ENCODE assay signal across 16 mouse cellular contexts in genomic region chr10:77289559-77289958, GRCm38 (mm10). TPM values are rescaled to one million over a fixed set of nuclear protein-coding genes. Genes with fewer than 3 reads are reported as not detected.
DNase-seq lines count a peak whose midpoint lies in the region; ATAC-seq and TF ChIP-seq lines count a peak whose summit lies in the region.
"Had no signal": no experiment of that assay in that cellular context is flagged by ENCODE, and none has a peak within 500 bp of the region (broad histone marks: within the 10 kb centered on the region; RNA-seq: fewer than 3 reads in every experiment).

No protein-coding gene starts in this region.

- TF ChIP-seq POLR2A in heart, adult 2 months (IDR thresholded peaks at IDR 0.05; ENCODE audit: insufficient read depth, low read depth, low read length): no peak

- TF ChIP-seq CTCF in heart, adult 2 months (IDR thresholded peaks at IDR 0.05): 0 out of 2 replicates have a peak, but pooled peaks have one; percentile 4
- peak; percentile 3; the same call in 1 of the 2 replicates for TF ChIP-seq CTCF in midbrain, postnatal 0 days (IDR thresholded peaks at IDR 0.05)

- DNase-seq in heart, adult 2 months: no peak
- no peak for DNase-seq in heart, postnatal 25 days (ENCODE audit: low spot score)
- DNase-seq in hindbrain, embryonic 11.5 days (ENCODE audit: low spot score): no peak
- no peak for DNase-seq in midbrain, postnatal 0 days (ENCODE audit: low spot score)
- DNase-seq in lung, postnatal 4 days: no peak
- DNase-seq: adrenal gland, adult 8-10 months; adrenal gland, postnatal 36 days; cerebellum, adult 2 months; cerebellum, postnatal 10 days; forebrain, postnatal 0 days; gastrocnemius, postnatal 14 days had no signal

- no peaks in the 10 kb centered on the region for H3K4me1 ChIP-seq in heart, adult 2 months (ENCODE audit: control insufficient read depth, insufficient read depth, low read length)
- H3K4me1 ChIP-seq in hindbrain, embryonic 15.5 days (replicated peaks): no peaks in the 10 kb centered on the region
- no peaks in the 10 kb centered on the region for H3K4me1 ChIP-seq in hindbrain, embryonic 11.5 days (replicated peaks; ENCODE audit: control insufficient read depth, insufficient read depth, low read length)
- 0 out of 2 replicates have a peak, but pooled peaks cover 5% of the 10 kb centered on the region for H3K4me1 ChIP-seq in midbrain, postnatal 0 days (ENCODE audit: insufficient read depth, low read length)
- no peaks in the 10 kb centered on the region for H3K4me1 ChIP-seq in midbrain, embryonic 13.5 days (replicated peaks)

- H3K9me3 ChIP-seq in hindbrain, embryonic 15.5 days: no peaks in the 10 kb centered on the region
- H3K9me3 ChIP-seq in hindbrain, embryonic 11.5 days (ENCODE audit: control insufficient read depth, low read length): no peaks in the 10 kb centered on the region
- H3K9me3 ChIP-seq in midbrain, postnatal 0 days (ENCODE audit: low read length): no peaks in the 10 kb centered on the region
- no peaks in the 10 kb centered on the region for H3K9me3 ChIP-seq in midbrain, embryonic 13.5 days
- H3K9me3 ChIP-seq: embryonic facial prominence, embryonic 10.5 days; forebrain, embryonic 13.5 days had no signal

- no peak for TF ChIP-seq EP300 in heart, adult 2 months (IDR thresholded peaks at IDR 0.05; ENCODE audit: insufficient read depth, low read depth, low read length)

- H3K27ac ChIP-seq in heart, adult 2 months: no peak overlapping the region
- peak overlapping the region; percentile 53; the same call in 1 of the 2 replicates for H3K27ac ChIP-seq in hindbrain, embryonic 15.5 days (replicated peaks)
- H3K27ac ChIP-seq in hindbrain, embryonic 11.5 days (ENCODE audit: low read depth, low read length): no peak overlapping the region
- peak overlapping the region; percentile 51 for H3K27ac ChIP-seq in midbrain, postnatal 0 days (ENCODE audit: low read depth, low read length)
- H3K27ac ChIP-seq in midbrain, embryonic 13.5 days: no peak overlapping the region
- H3K27ac ChIP-seq: embryonic facial prominence, embryonic 10.5 days; forebrain, embryonic 13.5 days had no signal

- WGBS in heart, adult 2 months: 67% methylated on average over 8 of the region's 8 CpGs
- WGBS in hindbrain, embryonic 15.5 days: 92% methylated on average over 8 of the region's 8 CpGs
- WGBS in hindbrain, embryonic 11.5 days: 92% methylated on average over 8 of the region's 8 CpGs
- 87% methylated on average over 8 of the region's 8 CpGs for WGBS in midbrain, postnatal 0 days
- WGBS in midbrain, embryonic 13.5 days: 91% methylated on average over 8 of the region's 8 CpGs

- H3K4me2 ChIP-seq in hindbrain, embryonic 15.5 days: no peak overlapping the region
- no peak overlapping the region for H3K4me2 ChIP-seq in hindbrain, embryonic 11.5 days (replicated peaks; ENCODE audit: low read depth, low read length)
- H3K4me2 ChIP-seq in midbrain, postnatal 0 days (ENCODE audit: low read depth, low read length, poor library complexity, severe bottlenecking): no peak overlapping the region
- no peak overlapping the region for H3K4me2 ChIP-seq in midbrain, embryonic 13.5 days (replicated peaks)
- H3K4me2 ChIP-seq: forebrain, embryonic 13.5 days had no signal

- intact Hi-C loops in heart, adult 2 months (cut with DNase I): no loop called here
- intact Hi-C loops in heart, postnatal 25 days (cut with DNase I): no loop called here

- H3K4me3 ChIP-seq in heart, adult 2 months: no peak overlapping the region
- H3K4me3 ChIP-seq in hindbrain, embryonic 15.5 days: no peak overlapping the region
- no peak overlapping the region for H3K4me3 ChIP-seq in hindbrain, embryonic 11.5 days (ENCODE audit: low read depth, low read length)
- no peak overlapping the region for H3K4me3 ChIP-seq in midbrain, postnatal 0 days (ENCODE audit: low read depth, low read length)
- H3K4me3 ChIP-seq in midbrain, embryonic 13.5 days (replicated peaks): no peak overlapping the region
- H3K4me3 ChIP-seq: embryonic facial prominence, embryonic 10.5 days; forebrain, embryonic 13.5 days had no signal

- H3K79me2 ChIP-seq in heart, adult 2 months (replicated peaks; ENCODE audit: control insufficient read depth, insufficient read depth, low read length): no peaks in the 10 kb centered on the region

- ATAC-seq in hindbrain, embryonic 15.5 days (ENCODE audit: low FRiP score, low read depth): no peak
- ATAC-seq in hindbrain, embryonic 11.5 days (ENCODE audit: low FRiP score): no peak
- ATAC-seq in midbrain, postnatal 0 days (ENCODE audit: low FRiP score): no peak
- ATAC-seq in midbrain, embryonic 13.5 days: no peak
- ATAC-seq: forebrain, embryonic 13.5 days; forebrain, postnatal 0 days; hindbrain, postnatal 0 days had no signal

- H3K9ac ChIP-seq in heart, adult 2 months (ENCODE audit: low read depth, low read length): no peak overlapping the region
- H3K9ac ChIP-seq in hindbrain, embryonic 15.5 days: no peak overlapping the region
- H3K9ac ChIP-seq in hindbrain, embryonic 11.5 days (ENCODE audit: low read depth, low read length): no peak overlapping the region
- H3K9ac ChIP-seq in midbrain, postnatal 0 days (replicated peaks; ENCODE audit: low read length, poor library complexity, severe bottlenecking): no peak overlapping the region
- no peak overlapping the region for H3K9ac ChIP-seq in midbrain, embryonic 13.5 days (replicated peaks)
- H3K9ac ChIP-seq: forebrain, embryonic 13.5 days; forebrain, postnatal 0 days had no signal

- peaks cover 2% of the 10 kb centered on the region; the same call in 1 of the 2 replicates for H3K36me3 ChIP-seq in heart, adult 2 months (ENCODE audit: control insufficient read depth, insufficient read depth, low read length)
- 0 out of 2 replicates have a peak, but pooled peaks cover 3% of the 10 kb centered on the region for H3K36me3 ChIP-seq in hindbrain, embryonic 15.5 days
- H3K36me3 ChIP-seq in hindbrain, embryonic 11.5 days (ENCODE audit: control insufficient read depth, insufficient read depth, low read length): no peaks in the 10 kb centered on the region
- peaks cover 13% of the 10 kb centered on the region for H3K36me3 ChIP-seq in midbrain, postnatal 0 days (ENCODE audit: insufficient read depth, low read length)
- peaks cover 8% of the 10 kb centered on the region for H3K36me3 ChIP-seq in midbrain, embryonic 13.5 days

- no peaks in the 10 kb centered on the region for H3K27me3 ChIP-seq in heart, adult 2 months (ENCODE audit: control insufficient read depth, insufficient read depth, low read length)
- H3K27me3 ChIP-seq in hindbrain, embryonic 15.5 days: no peaks in the 10 kb centered on the region
- no peaks in the 10 kb centered on the region for H3K27me3 ChIP-seq in hindbrain, embryonic 11.5 days (ENCODE audit: control insufficient read depth, insufficient read depth, low read length)
- no peaks in the 10 kb centered on the region for H3K27me3 ChIP-seq in midbrain, postnatal 0 days (ENCODE audit: insufficient read depth, low read length)
- H3K27me3 ChIP-seq in midbrain, embryonic 13.5 days: no peaks in the 10 kb centered on the region
- H3K27me3 ChIP-seq: forebrain, embryonic 13.5 days had no signal

RNA-seq across cellular contexts. Expression of gene Pofut2, which starts 30.5 kb away (rescaled TPM):
- 10 to 100 TPM; 39.6 to 44.0 TPM for total RNA-seq in heart, adult 2 months (2021)
- 55.5 and 58.5 TPM in 2 replicates for polyA plus RNA-seq in heart, adult 2 months (2012; rRNA removed)
- 10 to 100 TPM; 39.9 to 45.1 TPM for total RNA-seq in heart, postnatal 25 days (2021)
- 57.0 and 58.1 TPM in 2 replicates for polyA plus RNA-seq in hindbrain, embryonic 15.5 days (2015; fragmentation: Nextera tagmentation; extraction: Ambion mirVana)
- polyA plus RNA-seq in hindbrain, embryonic 11.5 days (2014; fragmentation: Nextera tagmentation; extraction: Ambion mirVana): 68.4 and 72.6 TPM in 2 replicates
- 34.8 and 49.9 TPM in 2 replicates for total RNA-seq in midbrain, postnatal 0 days (2014; rRNA removed)
- polyA plus RNA-seq in midbrain, postnatal 0 days (2015; fragmentation: Nextera tagmentation; extraction: Ambion mirVana): 43.2 and 44.8 TPM in 2 replicates
- polyA plus RNA-seq in midbrain, embryonic 13.5 days (2015; fragmentation: Nextera tagmentation; extraction: Ambion mirVana): 57.0 and 57.7 TPM in 2 replicates

Comparison
In these comparisons a context has a peak if more than half of its experiments do, and no peak if none do; other contexts are left out.
1. H3K27ac ChIP-seq: peak in hindbrain, embryonic 15.5 days (single experiment) and midbrain, postnatal 0 days (single experiment); none in heart, adult 2 months (single experiment), hindbrain, embryonic 11.5 days (single experiment) and midbrain, embryonic 13.5 days (single experiment).